Mouse (Mus musculus): ENCODE results near the gene Tsen34. TPM values are rescaled to one million over a fixed set of nuclear protein-coding genes. Genes with fewer than 3 reads are reported as not detected.
A peak's percentile ranks its signal among the peaks of the same experiment; 100 is the strongest.
"Not testable (repeated sequence)": the region's sequence is repeated elsewhere in the genome, so short reads cannot be mapped to it uniquely, and the experiment has no call there.

Tsen34 gene
- total RNA-seq, 2 experiments from 2014 or later, result 1.7 to 3.1 TPM

GRCm38 (mm10) chr7:3684698-3685097 is 8.0 kb upstream of the Tsen34 start:
- no peak for ATAC-seq (replicated peaks; ENCODE audit: low FRiP score, poor library complexity, severe bottlenecking)

DNA sequence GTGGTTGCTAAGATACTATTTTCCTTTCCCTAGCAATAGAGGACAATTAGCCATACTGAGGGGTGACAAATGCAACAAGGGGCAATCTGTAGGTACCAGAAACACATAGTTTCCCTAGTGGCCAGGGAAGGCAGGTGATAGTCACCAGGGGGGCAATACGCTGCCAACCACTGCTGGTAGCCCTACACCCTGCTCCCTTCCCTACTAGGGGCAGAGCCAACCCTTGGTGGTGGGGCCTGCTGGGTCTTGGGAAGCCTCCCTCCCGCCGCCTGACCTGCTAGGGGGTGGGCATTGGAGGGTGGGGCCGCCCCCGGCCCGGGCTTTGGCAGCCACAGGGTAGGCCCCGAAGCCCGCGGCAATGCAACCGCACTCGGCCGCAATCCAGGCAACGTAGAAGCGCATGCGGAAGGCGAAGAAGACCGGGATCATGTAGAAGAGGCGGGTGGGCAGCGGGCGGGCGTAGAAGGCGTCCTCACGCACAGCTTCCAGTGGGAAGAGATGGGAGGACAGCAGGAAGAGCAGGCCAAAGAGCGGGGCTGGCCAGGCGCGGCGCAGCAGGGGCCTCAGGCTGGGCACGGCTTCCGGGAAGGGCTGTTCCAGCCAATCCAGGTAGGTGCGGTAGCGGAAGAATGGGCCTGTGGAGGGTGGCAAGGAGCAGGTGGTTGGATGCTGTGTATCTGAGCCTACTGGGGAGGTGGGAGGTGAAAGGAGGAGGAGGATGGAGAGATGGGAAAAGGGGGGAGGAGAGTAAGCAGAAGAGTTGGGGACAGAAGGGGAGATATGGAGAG is 7.1 kb upstream of the Tsen34 start:
- no peak for ATAC-seq (replicated peaks; ENCODE audit: low FRiP score, poor library complexity, severe bottlenecking)

- no peak for ATAC-seq (replicated peaks; ENCODE audit: low FRiP score, poor library complexity, severe bottlenecking)
Measured at GRCm38 (mm10) chr7:3691919-3692318, 744 bp upstream of the Tsen34 start.

GRCm38 (mm10) chr7:3692987-3693808 is 535 bp downstream of the Tsen34 start, which contains the start of gene Mboat7:
TSS of gene Mboat7 (minus strand) at chr7:3693523.
- peak; percentile 87 for ATAC-seq (replicated peaks; ENCODE audit: low FRiP score, poor library complexity, severe bottlenecking)

DNA sequence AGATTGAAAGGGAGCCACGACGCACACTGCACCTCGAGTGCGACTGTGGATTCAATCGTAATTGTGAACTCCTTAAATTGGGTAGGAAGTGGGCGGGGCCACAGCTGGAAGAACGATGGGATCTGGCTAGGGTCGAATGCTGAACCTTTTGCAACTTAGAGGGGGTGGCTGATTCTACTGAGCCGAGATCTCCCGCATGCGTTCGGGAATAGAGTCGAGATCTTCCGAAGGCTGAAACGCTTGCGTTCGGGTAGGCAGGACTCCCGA is 1.1 kb downstream of the Tsen34 start:
- ATAC-seq (replicated peaks; ENCODE audit: low FRiP score, poor library complexity, severe bottlenecking), result no peak

DNA sequence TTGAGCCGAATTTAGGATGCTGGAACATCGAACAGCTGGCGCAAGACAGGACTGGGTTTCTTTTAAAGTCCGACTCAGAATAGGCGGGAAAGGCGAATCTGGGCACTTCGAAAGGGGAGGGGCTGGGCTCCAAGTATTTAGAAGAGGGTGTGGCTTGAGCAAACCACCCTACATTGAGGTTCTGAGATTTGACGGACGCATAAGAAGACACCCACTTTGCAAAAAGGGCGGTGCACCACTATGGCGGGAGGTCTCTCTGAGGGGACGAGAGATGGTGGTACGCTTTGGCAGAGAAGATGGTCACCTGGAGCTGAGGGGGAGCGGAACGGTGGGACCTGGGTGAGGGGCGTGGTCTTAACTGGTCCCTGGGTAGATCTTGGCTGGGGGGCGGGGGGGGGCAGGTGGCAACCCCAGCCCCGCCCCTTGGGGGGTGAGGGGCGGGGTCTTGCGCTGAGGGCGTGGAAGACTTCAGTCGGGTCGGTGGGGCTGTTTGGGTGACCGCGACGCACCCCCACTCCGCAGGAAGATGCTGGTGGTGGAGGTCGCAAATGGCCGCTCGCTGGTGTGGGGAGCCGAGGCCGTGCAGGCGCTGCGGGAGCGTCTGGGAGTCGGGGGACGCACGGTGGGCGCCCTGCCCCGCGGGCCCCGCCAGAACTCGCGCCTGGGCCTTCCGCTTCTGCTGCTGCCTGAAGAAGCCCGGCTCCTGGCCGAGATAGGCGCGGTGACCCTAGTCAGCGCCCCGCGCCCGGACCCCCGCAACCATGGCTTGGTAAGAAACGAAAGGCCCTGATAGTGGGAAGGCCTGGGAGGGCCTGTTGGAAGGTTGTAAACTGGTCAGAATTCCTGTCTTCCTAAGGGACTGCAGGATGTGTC is 1.6 kb downstream of the Tsen34 start:
- no peak for ATAC-seq (replicated peaks; ENCODE audit: low FRiP score, poor library complexity, severe bottlenecking)

DNA sequence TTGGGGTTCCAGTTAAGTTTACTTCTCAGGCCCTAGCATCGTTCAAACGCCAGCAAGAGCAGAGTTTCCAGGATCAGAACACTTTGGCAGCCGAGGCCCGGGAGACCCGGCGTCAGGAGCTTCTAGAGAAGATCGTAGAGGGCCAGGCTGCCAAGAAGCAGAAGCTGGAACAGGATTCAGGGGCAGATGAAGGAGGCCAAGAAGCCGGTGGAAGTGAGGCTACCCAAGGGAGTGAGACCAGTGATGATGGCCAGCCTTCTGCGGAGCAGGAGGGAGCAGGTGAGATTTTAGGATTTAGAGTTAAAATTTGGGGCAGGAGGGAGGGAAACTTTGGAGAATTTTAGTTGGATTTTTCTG is 2.3 kb downstream of the Tsen34 start:
- not testable (repeated sequence) for ATAC-seq (replicated peaks; ENCODE audit: low FRiP score, poor library complexity, severe bottlenecking)

- ATAC-seq (replicated peaks; ENCODE audit: low FRiP score, poor library complexity, severe bottlenecking), result no peak
Measured at GRCm38 (mm10) chr7:3698471-3698870, 5.8 kb downstream of the Tsen34 start.

GRCm38 (mm10) chr7:3703148-3703878 is 10.7 kb downstream of the Tsen34 start:
- ATAC-seq (replicated peaks; ENCODE audit: low FRiP score, poor library complexity, severe bottlenecking), result peak; percentile 37

GRCm38 (mm10) chr7:3703879-3704441 is 11.3 kb downstream of the Tsen34 start, which contains the start of gene Rps9:
TSS of gene Rps9 (plus strand) at chr7:3703993.
- ATAC-seq (replicated peaks; ENCODE audit: low FRiP score, poor library complexity, severe bottlenecking), result peak; percentile 97

- ATAC-seq (replicated peaks; ENCODE audit: low FRiP score, poor library complexity, severe bottlenecking), result peak; percentile 35
Measured at GRCm38 (mm10) chr7:3704475-3704874, 11.8 kb downstream of the Tsen34 start.

DNA sequence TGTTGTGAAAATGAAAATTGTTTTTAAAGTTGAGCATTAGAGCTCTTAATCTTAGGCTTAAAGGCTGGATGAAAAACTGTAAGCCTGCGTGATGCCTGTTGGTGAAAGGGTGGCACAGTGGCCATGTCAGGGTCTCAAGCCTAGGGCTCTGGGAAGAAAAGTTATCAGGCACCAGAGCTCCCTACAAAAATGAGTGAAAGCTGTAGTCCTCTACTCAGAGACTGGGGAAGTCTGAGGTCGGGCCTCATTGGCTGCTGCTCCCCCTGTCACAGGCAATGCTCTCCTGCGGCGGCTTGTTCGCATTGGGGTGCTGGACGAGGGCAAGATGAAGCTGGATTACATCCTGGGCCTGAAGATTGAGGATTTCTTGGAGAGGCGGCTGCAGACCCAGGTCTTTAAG is 12.8 kb downstream of the Tsen34 start:
- not testable (repeated sequence) for ATAC-seq (replicated peaks; ENCODE audit: low FRiP score, poor library complexity, severe bottlenecking)

DNA sequence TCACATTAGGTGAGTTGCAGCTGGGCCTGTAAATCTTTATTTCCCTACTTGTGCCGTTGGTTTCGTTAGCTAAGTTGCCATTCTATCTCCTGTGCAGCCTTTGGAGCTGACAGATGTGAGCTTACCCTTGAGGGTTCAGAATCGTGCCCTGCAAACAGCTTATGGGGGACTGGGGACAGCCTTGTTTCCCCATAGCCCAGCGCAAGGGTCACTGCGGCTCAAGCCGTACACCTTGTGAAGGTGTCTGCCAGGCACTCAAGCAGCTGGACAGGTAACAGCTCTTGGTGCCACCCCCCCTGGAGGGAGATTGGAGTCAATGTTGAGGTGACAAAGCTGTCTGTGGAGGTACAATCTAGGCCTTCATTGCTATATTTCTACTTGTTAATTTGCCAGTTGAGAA is 13.2 kb downstream of the Tsen34 start:
- no peak for ATAC-seq (replicated peaks; ENCODE audit: low FRiP score, poor library complexity, severe bottlenecking)

- no peak for ATAC-seq (replicated peaks; ENCODE audit: low FRiP score, poor library complexity, severe bottlenecking)
Measured at GRCm38 (mm10) chr7:3706343-3706934, 13.8 kb downstream of the Tsen34 start.

GRCm38 (mm10) chr7:3707027-3707426 is 14.4 kb downstream of the Tsen34 start:
- ATAC-seq (replicated peaks; ENCODE audit: low FRiP score, poor library complexity, severe bottlenecking), result no peak

GRCm38 (mm10) chr7:3707568-3708413 is 15.1 kb downstream of the Tsen34 start:
- ATAC-seq (replicated peaks; ENCODE audit: low FRiP score, poor library complexity, severe bottlenecking), result no peak

DNA sequence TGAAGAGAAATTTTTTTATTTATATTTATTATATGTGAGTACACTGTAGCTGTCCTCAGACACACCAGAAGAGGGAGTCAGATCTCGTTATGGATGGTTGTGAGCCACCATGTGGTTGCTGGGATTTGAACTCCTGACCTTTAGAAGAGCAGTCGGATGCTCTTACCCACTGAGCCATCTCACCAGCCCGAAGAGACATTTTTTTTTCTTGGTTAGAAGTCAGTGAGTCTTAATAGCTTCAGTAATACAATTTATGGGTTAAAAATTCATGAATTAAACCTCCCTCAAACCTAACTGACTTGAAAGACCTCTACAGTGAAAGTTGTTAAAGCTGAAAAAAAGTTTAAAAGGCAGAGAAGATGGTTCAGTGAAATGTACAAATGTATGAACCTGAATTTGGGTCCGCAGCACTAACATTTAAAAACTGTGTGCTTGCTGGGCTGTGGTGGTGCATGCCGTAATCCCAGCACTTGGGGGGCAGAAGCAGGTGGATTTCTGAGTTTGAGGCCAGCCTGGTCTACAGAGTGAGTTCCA is 15.9 kb downstream of the Tsen34 start:
- ATAC-seq (replicated peaks; ENCODE audit: low FRiP score, poor library complexity, severe bottlenecking), result not testable (repeated sequence)

- no peak for ATAC-seq (replicated peaks; ENCODE audit: low FRiP score, poor library complexity, severe bottlenecking)
Measured at GRCm38 (mm10) chr7:3709000-3709399, 16.3 kb downstream of the Tsen34 start.
